Mouse (Mus musculus): Measurements from ENCODE around the gene Tmem52.

Gene Tmem52

GRCm38 (mm10) chr4:155510981-155511380 lies 42.1 kb downstream of the Tmem52 start:
- no peak for DNase-seq (ENCODE audit: low read depth)

DNA sequence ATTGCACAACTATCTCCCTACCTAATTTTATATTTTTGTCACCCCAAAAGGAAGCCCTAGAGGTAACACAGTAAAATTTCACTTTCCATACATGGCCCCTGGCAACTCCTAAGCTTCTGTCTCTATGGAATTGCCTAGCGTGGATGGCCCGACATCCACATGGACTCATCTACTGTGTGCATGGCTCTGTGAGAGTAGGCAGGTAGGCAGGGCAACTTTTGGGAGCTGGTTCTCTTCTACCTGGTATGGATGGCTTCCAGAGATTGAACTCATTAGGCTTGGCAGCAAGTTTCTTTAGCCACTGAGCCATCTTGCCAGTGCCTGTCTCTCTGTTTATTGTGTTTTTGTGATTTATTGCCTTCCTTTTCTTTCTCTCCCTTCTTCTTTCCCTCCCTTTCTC lies 45.9 kb downstream of the Tmem52 start:
- DNase-seq (ENCODE audit: low read depth), result no peak

GRCm38 (mm10) chr4:155517948-155518517 lies 49.1 kb downstream of the Tmem52 start:
- no peak for DNase-seq (ENCODE audit: low read depth)

All from fibroblast of lung, adult 2 months (primary cell).